ENCODE assay signal across 19 mouse cellular contexts in genomic region chr8:45597631-45598420, GRCm38 (mm10).
A peak's percentile ranks its signal among the peaks of the same experiment; 100 is the strongest.
DNase-seq lines count a peak whose midpoint lies in the region; ATAC-seq and TF ChIP-seq lines count a peak whose summit lies in the region.
"Had no signal": no experiment of that assay in that cellular context is flagged by ENCODE, and none has a peak within 500 bp of the region (broad histone marks: within the 10 kb centered on the region; RNA-seq: fewer than 3 reads in every experiment).

No protein-coding gene starts in this region.

- peaks cover 6 to 17% of the 10 kb centered on the region in 2 experiments for H3K4me1 ChIP-seq in heart, embryonic 14.5 days (ENCODE audit: control insufficient read depth in 2 of 2, insufficient read depth in 2 of 2, low read length in 2 of 2)
- H3K4me1 ChIP-seq in forebrain, embryonic 13.5 days, result no peaks in the 10 kb centered on the region
- H3K4me1 ChIP-seq: limb, embryonic 10.5 days had no signal

- in situ Hi-C loops in Patski (cut with MboI; ENCODE audit: low pct_unique_long_range_greater_than_20kb), result no loop called here

- no peak for TF ChIP-seq CTCF in layer of hippocampus, adult 2 months (conservative IDR thresholded peaks at IDR 0.05)
- no peak for TF ChIP-seq CTCF in Patski (IDR thresholded peaks at IDR 0.05)

- H3K9ac ChIP-seq in heart, embryonic 14.5 days (ENCODE audit: low read length), result no peak overlapping the region
- no peak overlapping the region for H3K9ac ChIP-seq in forebrain, embryonic 13.5 days
- H3K9ac ChIP-seq: liver, postnatal 0 days had no signal

- intact Hi-C loops in left cerebral cortex, postnatal 14 days (cut with DNase I), result no loop called here

- peak overlapping the region; percentile 33; the same call in 1 of the 2 replicates for H3K4me2 ChIP-seq in heart, embryonic 14.5 days (ENCODE audit: low read length)
- no peak overlapping the region for H3K4me2 ChIP-seq in forebrain, embryonic 13.5 days

- H3K27me3 ChIP-seq in Patski, result no peaks in the 10 kb centered on the region
- H3K27me3 ChIP-seq in heart, embryonic 14.5 days (ENCODE audit: control insufficient read depth, insufficient read depth, low read length), result no peaks in the 10 kb centered on the region
- H3K27me3 ChIP-seq in forebrain, embryonic 13.5 days, result no peaks in the 10 kb centered on the region

- no peaks in the 10 kb centered on the region for H3K9me3 ChIP-seq in heart, embryonic 14.5 days (ENCODE audit: control insufficient read depth, low read length)
- no peaks in the 10 kb centered on the region for H3K9me3 ChIP-seq in forebrain, embryonic 13.5 days (replicated peaks)
- H3K9me3 ChIP-seq: limb, embryonic 10.5 days had no signal

- WGBS in heart, embryonic 14.5 days, result 44% methylated on average over 7 of the region's 7 CpGs
- 88% methylated on average over 7 of the region's 7 CpGs for WGBS in forebrain, embryonic 13.5 days

- POLR2A ChIA-PET in Patski (lab: Charles Lee), result no interaction called here

- no peaks in the 10 kb centered on the region for H3K36me3 ChIP-seq in heart, embryonic 14.5 days (ENCODE audit: control insufficient read depth, insufficient read depth, low read length)
- no peaks in the 10 kb centered on the region for H3K36me3 ChIP-seq in forebrain, embryonic 13.5 days (ENCODE audit: poor library complexity, severe bottlenecking)
- H3K36me3 ChIP-seq: limb, embryonic 10.5 days had no signal

- peak overlapping the region; percentile 57 for H3K27ac ChIP-seq in layer of hippocampus, adult 2 months
- peak overlapping the region; percentile 93 to 95 for H3K27ac ChIP-seq in heart, embryonic 14.5 days (replicated peaks in 1 of 2; ENCODE audit: control insufficient read depth in 1 of 2, insufficient read depth in 1 of 2, low read depth in 2 of 2, low read length in 2 of 2)
- H3K27ac ChIP-seq in forebrain, embryonic 13.5 days, result no peak overlapping the region
- H3K27ac ChIP-seq: hindbrain, postnatal 0 days; kidney, postnatal 0 days; limb, embryonic 10.5 days had no signal

- peak; percentile 83 for ATAC-seq in Patski
- ATAC-seq in heart, embryonic 14.5 days (ENCODE audit: insufficient number of reproducible peaks, insufficient read depth, low FRiP score, low read depth), result peak; percentile 71
- ATAC-seq in forebrain, embryonic 13.5 days, result no peak
- ATAC-seq: CD4-positive, CD25-positive, alpha-beta regulatory T cell, adult 4 months; forebrain, embryonic 14.5 days; hindbrain, postnatal 0 days; liver, postnatal 0 days had no signal

- H3K4me3 ChIP-seq in layer of hippocampus, adult 2 months, result no peak overlapping the region
- H3K4me3 ChIP-seq in heart, embryonic 14.5 days (ENCODE audit: control insufficient read depth in 1 of 2, insufficient read depth in 1 of 2, low read depth in 1 of 2, low read length in 2 of 2), result no peak overlapping the region
- H3K4me3 ChIP-seq in forebrain, embryonic 13.5 days, result no peak overlapping the region
- H3K4me3 ChIP-seq: erythroblast, embryonic 14.5 days; limb, embryonic 10.5 days had no signal

- CTCF ChIA-PET in Patski (lab: Charles Lee), result no interaction called here

- DNase-seq in layer of hippocampus, adult 2 months (ENCODE audit: low spot score in 2 of 2), result no peak
- no peak for DNase-seq in layer of hippocampus, adult 9-10 months (ENCODE audit: low spot score)
- DNase-seq in Patski (ENCODE audit: low read depth, low spot score), result no peak
- no peak for DNase-seq in cerebellum, postnatal 36 days
- no peak for DNase-seq in left cerebral cortex, postnatal 14 days (ENCODE audit: low spot score in 2 of 2)
- DNase-seq: cerebellum, adult 9-10 months; gastrocnemius, postnatal 14 days; kidney, adult 11 months; liver, postnatal 0 days; lung, postnatal 36 days; right cerebral cortex, postnatal 25 days had no signal
